Mouse (Mus musculus): ENCODE results near the gene Mdga1. TPM values are rescaled to one million over a fixed set of nuclear protein-coding genes. Genes with fewer than 3 reads are reported as not detected.

The Mdga1 gene
- polyA plus RNA-seq, 1 experiment from 2014 or later, result 8.8 TPM

GRCm38 (mm10) chr17:29939011-29939410 is 30.9 kb downstream of the Mdga1 start:
- Histone ChIP-seq H3K27me3 (no peaks in the 10 kb centered on the region; the same call in 1 of the 2 replicates), H3K4me2 (no peak overlapping the region), H3K4me3 (replicated peaks) (no peak overlapping the region), H3K4me1 (peaks cover 5% of the 10 kb centered on the region; the same call in 1 of the 2 replicates), H3K9ac (no peak overlapping the region), H3K27ac (no peak overlapping the region), H3K9me3 (no peaks in the 10 kb centered on the region), H3K36me3 (replicated peaks) (no peaks in the 10 kb centered on the region)
- WGBS, result 92% methylated on average over 5 of the region's 5 CpGs
- no peak for ATAC-seq (ENCODE audit: low FRiP score)

DNA sequence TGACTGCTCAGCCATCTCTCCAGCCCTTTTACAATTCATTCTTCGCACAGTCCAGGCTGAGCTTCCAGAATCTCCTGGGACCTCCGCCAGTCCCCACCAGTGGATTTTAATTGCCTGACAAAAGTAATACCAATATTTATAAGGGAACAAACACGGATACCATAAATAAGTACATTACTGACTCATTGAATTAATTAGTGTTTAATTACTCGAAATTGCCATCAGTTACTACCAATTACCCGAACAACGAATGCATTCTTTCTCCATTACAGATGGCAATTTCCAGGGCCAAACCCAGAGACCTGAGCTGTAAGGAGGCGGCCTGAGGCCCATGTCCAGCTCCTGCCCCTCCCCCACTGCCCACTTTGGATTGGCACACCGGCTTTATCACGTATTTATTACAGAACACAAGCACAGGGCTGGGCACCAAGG is 32.5 kb downstream of the Mdga1 start:
- H3K36me3 ChIP-seq (replicated peaks), result no peaks in the 10 kb centered on the region
- no peaks in the 10 kb centered on the region for H3K9me3 ChIP-seq
- H3K4me1 ChIP-seq, result peaks cover 5% of the 10 kb centered on the region; the same call in 1 of the 2 replicates
- no peak overlapping the region for H3K27ac ChIP-seq
- no peak overlapping the region for H3K9ac ChIP-seq
- H3K4me3 ChIP-seq (replicated peaks), result no peak overlapping the region
- no peak for ATAC-seq (ENCODE audit: low FRiP score)
- no peak overlapping the region for H3K4me2 ChIP-seq
- WGBS, result 72% methylated on average over 9 of the region's 9 CpGs
- no peaks in the 10 kb centered on the region; the same call in 1 of the 2 replicates for H3K27me3 ChIP-seq

DNA sequence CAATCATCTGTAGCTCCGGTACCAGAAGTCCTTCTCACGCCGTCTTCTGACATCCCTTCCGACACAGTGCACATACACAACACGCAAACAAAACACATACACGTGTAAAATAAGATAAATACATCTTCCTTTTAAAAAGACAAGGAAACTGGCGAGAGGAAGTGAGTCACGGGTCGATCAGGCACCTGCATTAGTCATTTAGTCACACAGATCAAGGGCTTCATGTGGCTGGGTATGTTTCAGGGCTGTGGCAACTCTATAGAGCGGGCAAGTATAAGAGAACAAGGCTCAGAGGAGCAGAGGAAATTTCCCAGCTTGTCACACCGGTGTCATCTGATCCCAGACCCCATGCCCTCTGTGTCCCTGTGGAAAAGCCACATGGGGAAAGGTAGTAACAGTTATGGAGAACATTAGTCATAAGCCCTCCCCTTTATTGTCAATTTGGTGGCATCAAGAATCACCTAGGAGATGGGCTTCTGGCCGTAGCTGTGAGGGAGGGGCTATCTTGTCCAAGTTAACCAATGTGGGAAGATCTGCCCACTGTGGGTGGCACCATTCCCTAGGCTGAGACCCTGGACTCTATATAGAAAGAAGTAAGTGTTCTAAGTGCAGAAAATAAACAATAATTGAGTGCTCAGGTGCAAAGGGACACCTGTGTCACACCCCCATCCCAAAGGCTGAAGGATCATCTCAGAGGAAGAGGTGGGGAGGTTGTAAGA is 35.6 kb downstream of the Mdga1 start:
- Histone ChIP-seq H3K9ac (no peak overlapping the region), H3K27ac (no peak overlapping the region), H3K9me3 (no peaks in the 10 kb centered on the region), H3K4me2 (no peak overlapping the region), H3K4me1 (peaks cover 5% of the 10 kb centered on the region; the same call in 1 of the 2 replicates), H3K36me3 (replicated peaks) (no peaks in the 10 kb centered on the region), H3K4me3 (replicated peaks) (no peak overlapping the region), H3K27me3 (peaks cover 10% of the 10 kb centered on the region)
- no peak for ATAC-seq (ENCODE audit: low FRiP score)
- WGBS, result 92% methylated on average over 12 of the region's 12 CpGs

DNA sequence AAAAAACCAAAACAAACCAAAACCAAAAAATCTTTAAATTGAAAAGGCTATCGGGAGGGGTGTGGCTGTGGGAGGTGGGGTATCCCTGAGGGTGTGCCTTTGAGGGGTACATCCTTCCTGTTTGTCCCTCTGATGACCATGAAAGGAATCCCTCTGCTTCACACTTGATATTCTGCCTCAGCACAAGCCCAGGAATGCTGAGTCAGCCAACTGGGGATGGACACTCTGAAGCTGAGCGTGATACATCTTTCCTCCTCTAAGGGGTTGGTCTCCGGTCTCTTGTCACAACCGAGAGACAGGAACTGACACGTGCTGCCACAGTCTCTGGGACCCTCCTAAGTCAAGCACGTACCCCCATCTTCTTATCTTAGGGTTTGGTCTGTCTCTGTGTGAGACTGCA is 37.1 kb downstream of the Mdga1 start:
- no peak overlapping the region for H3K4me3 ChIP-seq (replicated peaks)
- H3K4me2 ChIP-seq, result no peak overlapping the region
- H3K27ac ChIP-seq, result no peak overlapping the region
- peaks cover 3% of the 10 kb centered on the region; the same call in 1 of the 2 replicates for H3K4me1 ChIP-seq
- no peaks in the 10 kb centered on the region for H3K9me3 ChIP-seq
- no peaks in the 10 kb centered on the region for H3K36me3 ChIP-seq (replicated peaks)
- H3K27me3 ChIP-seq, result peaks cover 10% of the 10 kb centered on the region
- no peak overlapping the region for H3K9ac ChIP-seq
- no peak for ATAC-seq (ENCODE audit: low FRiP score)
- 85% methylated on average over 6 of the region's 6 CpGs for WGBS

GRCm38 (mm10) chr17:29931224-29931945 is 38.5 kb downstream of the Mdga1 start:
- Histone ChIP-seq H3K27ac (no peak overlapping the region), H3K36me3 (replicated peaks) (no peaks in the 10 kb centered on the region), H3K27me3 (peaks cover 10% of the 10 kb centered on the region), H3K9ac (no peak overlapping the region), H3K4me1 (no peaks in the 10 kb centered on the region; the same call in 1 of the 2 replicates), H3K4me3 (replicated peaks) (no peak overlapping the region), H3K9me3 (no peaks in the 10 kb centered on the region), H3K4me2 (no peak overlapping the region)
- ATAC-seq (ENCODE audit: low FRiP score), result no peak
- 88% methylated on average over 31 of the region's 31 CpGs for WGBS

- H3K27ac ChIP-seq, result no peak overlapping the region
- no peak overlapping the region for H3K4me2 ChIP-seq
- H3K4me3 ChIP-seq (replicated peaks), result no peak overlapping the region
- ATAC-seq (ENCODE audit: low FRiP score), result no peak
- WGBS, result 49% methylated on average over 16 of the region's 16 CpGs
- no peaks in the 10 kb centered on the region for H3K9me3 ChIP-seq
- H3K27me3 ChIP-seq, result peaks cover 10% of the 10 kb centered on the region
- H3K36me3 ChIP-seq (replicated peaks), result no peaks in the 10 kb centered on the region
- H3K9ac ChIP-seq, result no peak overlapping the region
- H3K4me1 ChIP-seq, result no peaks in the 10 kb centered on the region; the same call in 1 of the 2 replicates
Measured at GRCm38 (mm10) chr17:29928751-29929237, 41.1 kb downstream of the Mdga1 start.

- Histone ChIP-seq H3K4me2 (no peak overlapping the region), H3K27ac (no peak overlapping the region), H3K27me3 (peaks cover 11% of the 10 kb centered on the region), H3K9me3 (no peaks in the 10 kb centered on the region), H3K36me3 (replicated peaks) (no peaks in the 10 kb centered on the region), H3K4me3 (replicated peaks) (no peak overlapping the region), H3K4me1 (no peaks in the 10 kb centered on the region; the same call in 1 of the 2 replicates), H3K9ac (no peak overlapping the region)
- 65% methylated on average over 26 of the region's 26 CpGs for WGBS
- ATAC-seq (ENCODE audit: low FRiP score), result no peak
Measured at GRCm38 (mm10) chr17:29925608-29926606, 44.0 kb downstream of the Mdga1 start.

- no peak for ATAC-seq (ENCODE audit: low FRiP score)
- Histone ChIP-seq H3K36me3 (replicated peaks) (no peaks in the 10 kb centered on the region), H3K4me1 (peaks cover 33% of the 10 kb centered on the region), H3K4me2 (no peak overlapping the region), H3K9ac (no peak overlapping the region), H3K27ac (no peak overlapping the region), H3K27me3 (peaks cover 12% of the 10 kb centered on the region; the same call in 1 of the 2 replicates), H3K9me3 (no peaks in the 10 kb centered on the region), H3K4me3 (replicated peaks) (no peak overlapping the region)
- 48% methylated on average over 5 of the region's 6 CpGs for WGBS
Measured at GRCm38 (mm10) chr17:29920089-29920488, 49.8 kb downstream of the Mdga1 start.

DNA sequence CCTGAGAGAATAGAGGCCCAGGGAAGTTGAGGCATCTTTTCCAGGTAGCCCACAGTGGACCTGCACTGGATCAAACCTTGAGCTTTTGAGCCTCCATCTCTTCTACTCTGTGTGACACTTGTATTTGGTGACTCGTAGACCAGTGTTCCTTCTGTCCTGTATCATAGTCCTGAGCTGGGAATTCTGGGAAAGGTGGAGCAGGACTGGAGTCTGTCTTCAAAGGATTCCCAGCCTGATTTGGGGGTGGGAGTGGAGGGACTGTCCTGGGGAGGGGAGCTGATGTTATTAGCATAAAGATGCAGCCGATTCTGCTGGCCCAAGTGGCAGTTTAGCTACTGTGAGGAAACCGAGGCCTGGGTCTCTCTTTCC is 50.4 kb downstream of the Mdga1 start:
- H3K36me3 ChIP-seq (replicated peaks), result no peaks in the 10 kb centered on the region
- peak overlapping the region; percentile 3; the same call in 1 of the 2 replicates for H3K27ac ChIP-seq
- H3K9me3 ChIP-seq, result no peaks in the 10 kb centered on the region
- no peak overlapping the region for H3K4me2 ChIP-seq
- peaks cover 33% of the 10 kb centered on the region for H3K4me1 ChIP-seq
- ATAC-seq (ENCODE audit: low FRiP score), result no peak
- H3K27me3 ChIP-seq, result peaks cover 12% of the 10 kb centered on the region; the same call in 1 of the 2 replicates
- no peak overlapping the region for H3K9ac ChIP-seq
- H3K4me3 ChIP-seq (replicated peaks), result no peak overlapping the region
- WGBS, result 72% methylated on average over 3 of the region's 3 CpGs

DNA sequence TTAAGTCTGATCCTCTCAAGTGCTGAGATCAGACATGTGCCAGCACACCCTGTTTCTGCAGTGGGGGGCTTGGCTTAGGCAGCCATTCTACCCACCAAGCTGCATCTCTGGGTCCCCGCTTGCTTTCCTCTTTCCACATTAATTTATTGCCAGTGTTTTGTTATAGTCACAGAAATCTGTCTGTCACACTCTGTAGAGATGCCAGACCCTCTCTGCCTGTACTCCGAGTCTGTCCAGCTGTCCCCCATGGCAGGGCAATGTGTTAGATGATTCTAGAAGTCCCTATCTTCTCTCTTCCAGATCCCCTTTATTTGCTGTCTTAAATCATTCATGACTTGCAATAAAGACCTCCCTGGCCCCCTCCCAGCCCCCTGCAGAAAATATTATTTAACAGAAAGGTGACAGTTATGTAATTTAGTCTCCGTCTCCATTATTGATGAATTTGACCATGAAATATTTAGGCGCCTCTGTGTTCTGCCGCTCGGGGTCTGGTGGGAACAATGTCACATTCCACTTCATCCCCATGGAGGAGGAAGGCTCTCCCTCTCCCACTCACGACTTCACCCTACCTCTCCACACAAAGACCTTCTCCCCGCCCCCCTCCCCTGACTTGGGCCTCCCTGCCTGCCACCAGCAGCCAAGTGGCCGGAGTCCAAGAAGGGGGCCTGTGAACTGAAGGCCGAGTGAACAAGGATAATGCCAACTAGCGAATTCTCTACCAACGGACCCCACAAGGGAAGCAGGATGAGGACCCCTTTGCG is 50.9 kb downstream of the Mdga1 start:
- Histone ChIP-seq H3K4me1 (peaks cover 33% of the 10 kb centered on the region), H3K27me3 (peaks cover 12% of the 10 kb centered on the region; the same call in 1 of the 2 replicates), H3K27ac (no peak overlapping the region), H3K36me3 (replicated peaks) (no peaks in the 10 kb centered on the region), H3K9me3 (no peaks in the 10 kb centered on the region), H3K4me3 (replicated peaks) (no peak overlapping the region), H3K9ac (no peak overlapping the region), H3K4me2 (no peak overlapping the region)
- WGBS, result 67% methylated on average over 13 of the region's 13 CpGs
- no peak for ATAC-seq (ENCODE audit: low FRiP score)

DNA sequence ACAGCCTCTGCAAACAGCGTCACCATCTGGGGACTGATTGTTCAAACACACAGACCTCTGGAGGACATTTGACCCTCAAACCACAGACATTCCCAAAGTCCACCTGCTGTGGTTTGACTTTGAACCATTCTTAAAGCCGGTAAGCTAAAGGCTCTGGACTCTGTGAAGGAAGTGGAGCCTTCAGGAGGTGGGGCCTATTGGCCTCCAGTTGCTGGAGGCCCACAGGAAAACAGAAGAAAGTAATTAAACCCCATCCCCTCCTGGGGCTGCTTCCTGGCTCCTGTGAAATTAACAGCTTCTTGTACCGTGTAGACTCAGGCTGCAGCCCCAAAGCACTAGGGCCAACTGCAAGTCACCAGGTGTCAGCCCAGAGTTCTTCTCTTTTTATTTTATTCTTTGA is 52.9 kb downstream of the Mdga1 start:
- no peak for ATAC-seq (ENCODE audit: low FRiP score)
- Histone ChIP-seq H3K4me3 (replicated peaks) (no peak overlapping the region), H3K4me1 (peaks cover 33% of the 10 kb centered on the region), H3K27me3 (peaks cover 12% of the 10 kb centered on the region; the same call in 1 of the 2 replicates), H3K9ac (no peak overlapping the region), H3K9me3 (no peaks in the 10 kb centered on the region), H3K36me3 (replicated peaks) (no peaks in the 10 kb centered on the region), H3K4me2 (no peak overlapping the region), H3K27ac (no peak overlapping the region)
- WGBS, result 16% methylated on average over 3 of the region's 3 CpGs

Measured in forebrain, embryonic 12.5 days (tissue).